In the genomic region with DNA sequence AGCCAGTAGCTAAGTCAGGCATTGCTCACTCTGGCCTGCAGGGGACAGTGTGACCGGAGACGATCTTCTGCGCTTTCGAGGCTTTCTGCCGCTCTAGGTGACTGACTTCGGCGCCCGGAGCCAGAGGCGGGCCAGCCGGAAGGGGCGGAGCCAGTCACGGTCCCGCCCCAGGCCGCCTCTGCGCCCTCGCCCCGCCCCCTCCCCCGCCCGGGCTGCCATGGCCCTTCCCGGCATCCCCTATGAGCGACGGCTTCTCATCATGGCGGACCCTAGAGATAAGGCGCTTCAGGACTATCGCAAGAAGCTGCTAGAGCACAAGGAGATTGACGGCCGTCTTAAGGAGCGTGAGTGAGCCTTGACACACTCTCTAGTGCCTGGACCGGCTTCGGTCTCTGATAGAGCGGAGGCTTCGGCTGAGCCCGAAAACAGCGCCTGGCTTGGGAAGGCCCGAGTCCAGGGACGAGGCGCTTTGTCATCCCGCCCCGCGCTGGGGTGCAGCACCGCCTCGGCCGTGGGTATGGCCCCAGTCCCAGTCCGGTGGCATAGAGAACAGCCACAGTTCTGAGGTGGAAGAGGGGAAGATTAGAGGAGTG, we compare ENCODE assay signal across 8 mouse cellular contexts. TPM values are rescaled to one million over a fixed set of nuclear protein-coding genes. Genes with fewer than 3 reads are reported as not detected.
DNase-seq lines count a peak whose midpoint lies in the region; ATAC-seq and TF ChIP-seq lines count a peak whose summit lies in the region.

A gene (plus strand): TSS at position 200 of the 593 bp plus-strand sequence.

- WGBS in forebrain, embryonic 13.5 days = under 1% methylated on average over 44 of the region's 44 CpGs
- 1% methylated on average over 44 of the region's 44 CpGs for WGBS in large intestine, adult 2 months
- WGBS in liver, postnatal 0 days (ENCODE audit: insufficient replicate concordance) = under 1% methylated on average over 43 of the region's 44 CpGs
- WGBS in neural tube, embryonic 14.5 days = under 1% methylated on average over 44 of the region's 44 CpGs

- peaks cover 34% of the 10 kb centered on the region for H3K36me3 ChIP-seq in E14TG2a.4 (ENCODE audit: insufficient read depth, low read length)
- peaks cover 30% of the 10 kb centered on the region for H3K36me3 ChIP-seq in forebrain, embryonic 13.5 days (ENCODE audit: poor library complexity, severe bottlenecking)
- peaks cover 26% of the 10 kb centered on the region for H3K36me3 ChIP-seq in liver, postnatal 0 days (replicated peaks; ENCODE audit: insufficient read depth, low read length)
- H3K36me3 ChIP-seq in neural tube, embryonic 14.5 days (ENCODE audit: control insufficient read depth, insufficient read depth, low read length) = peaks cover 12% of the 10 kb centered on the region; the same call in 1 of the 2 replicates

- no peak for TF ChIP-seq EP300 in liver, postnatal 0 days (IDR thresholded peaks at IDR 0.05; ENCODE audit: low read depth)

- ATAC-seq in forebrain, embryonic 13.5 days = peak; percentile 98
- peak; percentile 95 for ATAC-seq in liver, postnatal 0 days
- ATAC-seq in neural tube, embryonic 14.5 days (ENCODE audit: low read depth) = peak; percentile 97

- H3K27ac ChIP-seq in forebrain, embryonic 13.5 days = peak within 1 kb of the TSS; percentile 87
- H3K27ac ChIP-seq in liver, postnatal 0 days (ENCODE audit: low read depth) = peak within 1 kb of the TSS; percentile 95
- peak within 1 kb of the TSS; percentile 91 for H3K27ac ChIP-seq in neural tube, embryonic 14.5 days (ENCODE audit: low read depth, low read length)

- peak within 1 kb of the TSS; percentile 67 for H3K4me2 ChIP-seq in forebrain, embryonic 13.5 days
- H3K4me2 ChIP-seq in liver, postnatal 0 days (ENCODE audit: low read depth, low read length) = peak within 1 kb of the TSS; percentile 88
- peak within 1 kb of the TSS; percentile 67 for H3K4me2 ChIP-seq in neural tube, embryonic 14.5 days (ENCODE audit: low read depth, low read length)

- peak within 1 kb of the TSS; percentile 100 for H3K4me3 ChIP-seq in E14TG2a.4 (replicated peaks; ENCODE audit: low read length)
- H3K4me3 ChIP-seq in forebrain, embryonic 13.5 days = peak within 1 kb of the TSS; percentile 94
- H3K4me3 ChIP-seq in liver, postnatal 0 days (ENCODE audit: low read depth, low read length) = peak within 1 kb of the TSS; percentile 99
- peak within 1 kb of the TSS; percentile 89 for H3K4me3 ChIP-seq in neural tube, embryonic 14.5 days (ENCODE audit: low read depth, low read length)

- intact Hi-C loops in heart, postnatal 10 days (cut with DNase I) = loop anchor here (2.0 kb wide), 1 partner anchor 21 kb away; a partner anchor contains a TSS

- peak; percentile 98 for TF ChIP-seq CTCF in E14TG2a.4 (conservative IDR thresholded peaks at IDR 0.05; ENCODE audit: low read length)
- TF ChIP-seq CTCF in liver, postnatal 0 days (IDR thresholded peaks at IDR 0.05; ENCODE audit: low read depth) = peak; percentile 97

- DNase-seq in c-Kit-positive CD71-positive TER-119-positive erythroid progenitor cells, embryonic 14.5 days (ENCODE audit: low spot score) = peak; percentile 92
- DNase-seq in heart, postnatal 10 days = peak; percentile 93
- no peak for DNase-seq in large intestine, adult 2 months (ENCODE audit: low read depth, low spot score)
- peak; percentile 96 for DNase-seq in liver, postnatal 0 days
- DNase-seq in testis, postnatal 10 days (ENCODE audit: low spot score) = peak; percentile 93

- no peaks in the 10 kb centered on the region for H3K9me3 ChIP-seq in E14TG2a.4 (ENCODE audit: low read length)
- H3K9me3 ChIP-seq in forebrain, embryonic 13.5 days (replicated peaks) = no peaks in the 10 kb centered on the region
- H3K9me3 ChIP-seq in liver, postnatal 0 days (ENCODE audit: low read length) = no peaks in the 10 kb centered on the region
- H3K9me3 ChIP-seq in neural tube, embryonic 14.5 days (ENCODE audit: control insufficient read depth, low read length) = no peaks in the 10 kb centered on the region

- peaks cover 21% of the 10 kb centered on the region for H3K4me1 ChIP-seq in E14TG2a.4 (replicated peaks; ENCODE audit: low read depth, low read length)
- H3K4me1 ChIP-seq in forebrain, embryonic 13.5 days = peaks cover 19% of the 10 kb centered on the region
- H3K4me1 ChIP-seq in liver, postnatal 0 days (ENCODE audit: insufficient read depth) = peaks cover 8% of the 10 kb centered on the region
- peaks cover 5% of the 10 kb centered on the region; the same call in 1 of the 2 replicates for H3K4me1 ChIP-seq in neural tube, embryonic 14.5 days (ENCODE audit: control insufficient read depth, insufficient read depth, low read length)

- H3K27me3 ChIP-seq in E14TG2a.4 (ENCODE audit: insufficient read depth, low read length) = no peaks in the 10 kb centered on the region
- H3K27me3 ChIP-seq in forebrain, embryonic 13.5 days = no peaks in the 10 kb centered on the region
- H3K27me3 ChIP-seq in liver, postnatal 0 days (ENCODE audit: insufficient read depth, low read length) = no peaks in the 10 kb centered on the region
- no peaks in the 10 kb centered on the region; the same call in 1 of the 2 replicates for H3K27me3 ChIP-seq in neural tube, embryonic 14.5 days (ENCODE audit: control insufficient read depth, insufficient read depth, low read length)

- H3K9ac ChIP-seq in forebrain, embryonic 13.5 days = peak within 1 kb of the TSS; percentile 95
- H3K9ac ChIP-seq in liver, postnatal 0 days (replicated peaks) = peak within 1 kb of the TSS; percentile 94
- peak within 1 kb of the TSS; percentile 91 for H3K9ac ChIP-seq in neural tube, embryonic 14.5 days (replicated peaks; ENCODE audit: low read depth, low read length)

RNA-seq across cellular contexts. Expression of the gene that starts here (rescaled TPM):
- 200 and 220 TPM in 2 replicates for polyA plus RNA-seq in forebrain, embryonic 13.5 days (2015; fragmentation: Nextera tagmentation; extraction: Ambion mirVana)
- 100 to 1,000 TPM; 119 to 121 TPM for total RNA-seq in heart, postnatal 10 days (2021)
- polyA plus RNA-seq in large intestine, adult 2 months (2012; rRNA removed) = 36.5 and 37.0 TPM in 2 replicates
- 58.8 and 65.1 TPM in 2 replicates for polyA plus RNA-seq in liver, postnatal 0 days (2015; fragmentation: Nextera tagmentation; extraction: Ambion mirVana)
- 184 and 192 TPM in 2 replicates for polyA plus RNA-seq in neural tube, embryonic 14.5 days (2014; fragmentation: Nextera tagmentation; extraction: Ambion mirVana)
